Mouse (Mus musculus): ENCODE measurements around the gene Igf1r. TPM values are rescaled to one million over a fixed set of nuclear protein-coding genes. Genes with fewer than 3 reads are reported as not detected.

Gene Igf1r
- total RNA-seq, 2 experiments from 2014 or later, result 32.5 to 38.4 TPM

DNA sequence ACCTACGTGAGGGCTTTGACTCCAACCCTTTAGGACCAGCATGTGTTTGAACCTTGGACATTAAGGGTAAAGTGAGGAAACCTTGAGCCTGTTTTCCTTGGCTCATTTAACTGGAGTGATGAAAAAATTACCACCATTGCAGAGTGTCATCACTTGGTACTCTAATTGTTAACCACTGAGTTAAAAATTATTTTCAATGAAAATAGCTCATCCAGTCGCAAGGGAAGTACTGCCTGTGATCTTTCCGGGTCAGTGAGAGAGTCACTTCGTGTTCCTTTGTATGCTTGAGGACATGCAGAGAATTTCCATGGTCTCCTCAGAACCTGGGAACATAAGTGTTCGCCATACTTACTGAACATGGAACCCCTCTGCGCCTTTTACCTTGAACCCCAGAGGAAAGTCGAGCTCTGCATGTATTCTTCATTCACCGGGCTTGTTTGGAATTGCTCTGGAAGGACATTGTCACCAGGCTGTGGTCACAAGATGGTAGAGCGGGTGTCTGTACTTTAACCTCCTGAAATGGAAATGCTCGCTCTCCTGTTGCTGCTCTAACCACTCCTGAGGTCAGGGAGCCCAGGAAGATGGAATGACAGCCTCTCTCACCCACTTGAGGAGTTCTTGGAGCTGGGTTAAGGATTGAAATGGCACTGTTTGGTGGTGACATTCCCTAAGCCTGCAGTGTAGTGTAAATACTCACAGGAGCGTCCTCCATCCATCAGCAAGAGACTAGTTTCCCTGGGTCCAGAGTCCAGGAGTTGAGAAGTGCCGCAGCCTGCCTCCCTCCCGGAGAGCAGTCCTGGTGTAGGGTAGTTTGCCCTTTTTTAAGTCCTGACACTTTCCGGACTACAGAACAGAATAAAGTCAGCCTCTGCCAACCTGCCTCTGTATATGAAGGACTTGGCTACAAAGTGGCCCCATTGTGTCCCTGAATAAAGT is 120.2 kb downstream of the Igf1r start:
- no peak for DNase-seq (ENCODE audit: extremely low spot score in 1 of 2, low spot score in 1 of 2)

DNA sequence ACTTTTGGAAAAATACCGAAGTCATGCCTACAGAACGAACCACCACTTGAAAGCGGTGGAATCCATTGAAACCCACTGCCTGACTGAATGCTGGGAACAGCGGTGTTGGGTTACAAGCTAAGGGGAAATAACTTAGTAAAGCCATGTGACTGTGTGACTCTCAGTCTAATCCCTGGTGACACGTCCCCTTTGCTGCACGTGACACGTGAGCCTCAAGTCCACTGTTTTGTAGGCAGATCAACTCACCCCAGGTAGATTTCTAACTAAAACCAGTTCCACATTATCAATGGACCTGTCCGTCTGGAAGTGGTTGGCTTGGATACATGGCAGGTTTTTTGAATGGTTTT is 120.8 kb downstream of the Igf1r start:
- DNase-seq (ENCODE audit: extremely low spot score in 1 of 2, low spot score in 1 of 2), result no peak

DNA sequence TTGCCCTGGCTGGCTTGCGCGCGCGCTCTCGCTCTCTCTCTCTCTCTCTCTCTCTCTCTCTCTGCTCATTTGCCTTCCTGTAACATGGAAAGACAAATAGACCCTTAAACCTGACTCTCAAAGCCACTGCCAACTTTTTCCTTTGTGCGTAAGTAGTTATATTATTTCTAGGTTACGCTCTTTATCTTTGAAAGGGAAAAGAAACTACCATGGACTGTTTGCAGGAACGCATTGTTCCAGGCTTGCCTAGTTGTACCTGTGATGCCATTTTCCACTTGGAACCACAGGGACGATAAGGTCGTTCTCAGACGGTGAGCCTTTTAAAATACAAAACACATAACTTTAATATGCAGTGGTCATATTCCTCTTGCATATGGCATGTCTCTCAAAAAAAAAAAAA is 122.1 kb downstream of the Igf1r start:
- no peak for DNase-seq (ENCODE audit: extremely low spot score in 1 of 2, low spot score in 1 of 2)

DNA sequence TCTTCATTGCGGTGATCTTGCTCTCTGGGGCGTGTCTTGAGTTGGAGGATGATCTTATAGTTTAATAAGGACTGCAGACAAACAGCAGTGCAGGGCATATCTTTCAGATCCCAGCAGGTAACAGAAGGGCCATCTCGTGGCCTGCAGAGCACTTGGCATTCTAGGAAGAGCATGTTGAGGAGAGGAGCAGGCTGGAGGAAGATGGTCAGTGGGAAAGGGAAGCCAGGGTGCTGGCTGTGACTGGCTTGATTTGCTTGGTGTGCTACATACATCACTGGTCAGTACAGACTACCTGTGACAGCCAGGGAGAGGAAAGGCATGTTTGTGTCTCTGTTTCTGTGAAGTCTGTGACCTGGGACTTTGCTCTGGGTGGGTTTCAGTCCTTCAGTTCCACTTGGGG is 122.8 kb downstream of the Igf1r start:
- no peak for DNase-seq (ENCODE audit: extremely low spot score in 1 of 2, low spot score in 1 of 2)

DNA sequence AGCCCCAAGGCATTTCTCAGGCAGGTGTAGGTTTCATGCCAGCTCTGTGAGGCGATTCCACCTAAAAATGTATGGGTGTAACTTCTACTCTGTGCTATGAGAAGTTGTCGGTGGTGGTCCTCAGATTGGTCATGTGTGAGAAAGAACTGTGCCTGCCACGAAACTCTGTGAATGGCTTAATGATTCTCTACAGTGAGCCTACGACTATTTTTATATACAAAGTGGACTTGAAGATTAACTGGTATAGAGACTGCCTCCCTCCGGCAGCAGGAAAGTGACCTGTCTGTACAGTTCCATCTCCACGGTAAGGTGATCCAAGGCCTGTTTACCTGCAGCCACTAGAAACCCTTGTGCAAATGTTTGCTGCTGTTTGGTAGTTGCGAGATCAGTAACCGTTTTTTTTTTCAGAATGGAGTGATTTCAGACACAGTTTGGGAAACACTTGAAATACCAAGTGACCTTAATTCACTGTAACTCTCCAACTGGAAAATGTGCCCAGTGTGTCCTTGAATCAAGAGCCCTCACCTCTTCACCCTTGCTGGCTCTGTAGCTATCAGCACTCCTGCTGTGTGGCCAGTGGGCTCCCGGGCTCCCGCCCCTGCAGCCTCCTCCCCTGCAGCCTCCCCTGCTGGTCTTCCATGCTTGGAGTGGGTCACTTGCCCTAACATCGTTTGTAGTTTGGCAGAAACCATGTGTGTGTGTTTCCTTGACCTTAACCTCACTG is 127.7 kb downstream of the Igf1r start:
- no peak for DNase-seq (ENCODE audit: extremely low spot score in 1 of 2, low spot score in 1 of 2)

DNA sequence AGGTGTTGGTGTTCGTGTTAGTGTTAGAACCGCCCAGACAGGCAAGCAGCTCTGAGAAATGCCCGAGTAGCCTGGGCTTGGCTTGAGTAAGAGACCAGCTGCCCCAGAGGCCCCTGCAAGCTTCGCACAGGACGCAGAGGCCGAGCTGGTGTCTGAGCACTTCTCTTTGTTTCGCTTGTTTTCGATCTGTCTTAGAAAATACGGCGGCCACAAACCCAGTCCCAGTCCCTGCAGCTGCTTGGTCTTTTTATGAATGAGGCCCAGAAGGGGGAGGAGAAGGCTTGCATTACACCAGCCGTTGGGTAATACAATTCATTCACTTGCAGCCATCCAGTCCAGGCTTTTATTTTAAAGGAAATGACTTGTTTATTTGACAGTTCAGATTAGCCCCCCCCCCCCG is 132.7 kb downstream of the Igf1r start:
- peak in 1 of 2 experiments; percentile 26 for DNase-seq (ENCODE audit: extremely low spot score in 1 of 2, low spot score in 1 of 2)

DNA sequence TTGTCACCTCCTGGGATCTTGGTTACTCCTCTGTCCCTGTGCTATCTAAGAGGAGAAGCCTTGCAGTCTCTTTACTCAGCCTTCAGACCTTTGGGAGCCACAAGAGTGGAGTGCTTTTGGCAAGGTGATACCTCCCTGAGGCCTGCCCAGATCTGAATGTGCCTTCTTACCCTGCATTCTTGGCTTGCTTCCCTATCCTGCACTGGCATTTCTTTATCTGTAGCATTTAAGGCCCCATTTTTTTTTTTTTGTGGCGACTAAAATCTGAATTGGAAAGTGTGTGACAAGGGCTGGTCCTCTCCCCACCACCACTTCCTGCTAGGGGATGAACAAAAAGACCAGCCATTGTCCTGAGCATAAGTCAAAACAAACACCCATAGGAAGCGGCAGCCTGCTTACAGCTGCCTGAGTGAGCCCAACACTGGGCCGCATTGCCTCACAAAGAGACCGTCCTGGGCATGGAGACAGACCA is 133.3 kb downstream of the Igf1r start:
- no peak for DNase-seq (ENCODE audit: extremely low spot score in 1 of 2, low spot score in 1 of 2)

DNA sequence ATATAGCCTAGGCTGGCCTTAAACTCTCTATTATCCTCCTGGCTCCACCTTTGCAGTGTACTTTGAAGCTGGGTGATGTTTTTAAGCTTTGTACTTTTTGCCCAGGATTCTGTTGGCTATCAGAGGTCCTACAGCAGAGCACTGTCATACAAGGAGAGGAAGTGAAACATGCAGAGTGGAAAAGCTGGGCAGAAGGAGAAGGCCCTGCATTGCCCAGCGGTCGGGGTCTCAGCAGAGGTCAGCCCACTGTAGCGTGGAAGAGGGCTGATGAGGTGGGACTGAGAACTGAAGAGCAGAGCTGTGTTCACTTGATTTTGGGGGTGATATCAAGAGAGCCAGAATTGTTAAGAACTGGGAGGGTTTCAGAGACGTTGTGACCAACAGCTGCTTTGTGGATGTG is 134.9 kb downstream of the Igf1r start:
- DNase-seq (ENCODE audit: extremely low spot score in 1 of 2, low spot score in 1 of 2), result no peak

DNA sequence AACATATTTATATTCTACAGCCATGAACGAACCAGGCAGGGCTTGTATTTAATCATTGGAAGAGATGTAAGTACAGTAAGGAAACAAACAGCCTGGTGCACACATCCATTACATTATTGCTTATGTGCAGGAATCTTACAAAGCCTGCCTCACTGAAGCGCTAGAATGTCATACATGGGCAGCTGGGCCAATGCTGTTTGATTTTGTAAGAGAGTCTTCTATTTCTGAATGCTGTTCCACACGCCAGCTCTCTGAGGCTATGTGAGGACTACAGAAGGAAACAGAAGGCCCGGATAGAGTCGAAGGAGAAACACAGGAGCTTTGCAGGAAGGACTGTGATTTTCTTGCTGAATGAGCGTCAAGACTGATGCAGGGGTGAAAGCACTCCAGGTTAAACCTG is 136.2 kb downstream of the Igf1r start:
- DNase-seq (ENCODE audit: extremely low spot score in 1 of 2, low spot score in 1 of 2), result peak in 1 of 2 experiments; percentile 17

DNA sequence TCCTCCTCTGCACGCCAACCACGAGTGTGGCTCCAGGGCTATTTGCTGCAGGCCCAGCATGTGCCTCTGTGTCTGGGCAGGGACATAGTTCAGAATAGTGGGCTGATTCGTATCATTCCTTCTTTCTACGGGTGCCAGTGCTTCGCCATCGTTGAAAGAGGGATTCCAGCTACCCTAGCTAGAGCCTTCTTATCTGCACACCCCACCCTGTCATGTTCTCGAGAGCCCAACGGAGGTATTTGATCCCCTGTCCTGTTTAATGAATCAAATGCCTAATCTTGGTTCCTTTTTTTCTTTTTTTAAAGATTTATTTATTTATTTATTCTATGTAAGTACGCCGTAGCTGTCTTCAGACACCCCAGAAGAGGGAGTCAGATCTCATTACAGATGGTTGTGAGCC is 137.1 kb downstream of the Igf1r start:
- no peak for DNase-seq (ENCODE audit: extremely low spot score in 1 of 2, low spot score in 1 of 2)

DNA sequence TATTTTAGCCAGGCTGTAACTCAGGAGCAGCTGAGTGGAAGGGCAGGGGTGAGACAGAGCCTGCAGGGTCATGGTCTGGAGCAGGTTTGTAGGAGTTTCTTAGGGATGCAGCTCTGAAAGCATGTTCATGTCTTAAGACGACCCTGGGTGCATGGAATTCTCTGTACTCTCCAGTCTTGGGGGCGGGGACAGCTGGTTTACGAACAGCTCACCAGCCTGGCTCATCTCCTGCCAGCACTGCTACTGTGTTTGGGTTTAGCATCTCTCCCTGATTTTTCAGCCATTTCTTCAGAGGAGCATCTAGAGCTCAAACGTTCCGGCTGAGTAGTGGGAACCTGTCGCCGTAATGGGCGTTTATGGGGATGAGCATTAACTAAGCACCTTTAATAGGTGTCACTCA is 137.9 kb downstream of the Igf1r start:
- DNase-seq (ENCODE audit: extremely low spot score in 1 of 2, low spot score in 1 of 2), result peak in 1 of 2 experiments; percentile 22

DNA sequence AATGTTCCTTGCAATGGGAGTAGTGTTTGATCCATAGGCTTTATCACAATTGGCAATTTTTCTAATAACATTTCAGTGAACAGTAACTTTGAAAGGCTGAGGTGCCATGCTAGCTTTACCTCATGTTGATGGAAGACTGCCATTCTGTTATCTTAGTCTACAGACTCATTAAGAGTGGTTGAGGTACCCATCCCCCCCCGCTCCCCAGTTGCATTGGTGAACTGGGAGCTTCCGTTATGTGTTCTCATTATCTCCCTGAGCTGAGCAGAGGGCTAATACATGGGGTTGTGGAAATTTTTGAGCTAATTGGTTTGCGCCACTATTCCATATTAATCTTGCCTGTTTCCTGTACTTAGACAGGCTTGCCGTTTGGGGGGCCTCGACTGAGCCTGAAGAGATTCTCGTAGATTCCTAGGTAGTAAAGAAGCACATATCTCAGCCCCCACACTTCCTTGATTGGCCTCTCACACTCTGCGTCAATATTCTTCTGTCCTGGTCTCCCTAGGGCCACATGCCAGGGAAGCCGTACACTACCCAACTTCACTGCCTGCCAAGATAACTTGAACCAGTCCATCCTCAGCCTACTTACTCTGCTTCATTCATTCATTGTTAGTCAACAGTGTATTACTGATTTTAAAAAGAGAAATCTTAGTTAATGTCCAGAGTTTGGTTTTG is 139.8 kb downstream of the Igf1r start:
- DNase-seq (ENCODE audit: extremely low spot score in 1 of 2, low spot score in 1 of 2), result no peak

DNA sequence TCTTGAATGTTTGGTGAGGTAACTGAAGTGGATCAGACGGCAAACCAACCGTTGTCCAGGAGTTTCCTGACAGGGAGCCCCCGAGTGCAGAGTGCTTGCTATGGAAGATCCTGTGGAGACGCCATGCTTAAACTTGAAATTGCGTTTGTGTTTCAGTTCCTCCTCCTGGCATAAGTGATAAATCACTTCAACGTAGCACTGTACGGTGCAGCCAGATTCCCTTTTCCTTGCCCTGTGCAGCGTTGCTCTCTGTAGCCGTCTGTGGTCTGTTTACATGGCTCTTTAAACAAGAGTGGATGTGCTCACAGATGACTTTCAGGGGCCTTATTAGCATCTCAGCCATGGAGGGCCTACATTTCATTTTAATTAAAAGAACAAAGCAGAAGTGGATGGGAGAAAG is 141.2 kb downstream of the Igf1r start:
- DNase-seq (ENCODE audit: extremely low spot score in 1 of 2, low spot score in 1 of 2), result no peak

DNA sequence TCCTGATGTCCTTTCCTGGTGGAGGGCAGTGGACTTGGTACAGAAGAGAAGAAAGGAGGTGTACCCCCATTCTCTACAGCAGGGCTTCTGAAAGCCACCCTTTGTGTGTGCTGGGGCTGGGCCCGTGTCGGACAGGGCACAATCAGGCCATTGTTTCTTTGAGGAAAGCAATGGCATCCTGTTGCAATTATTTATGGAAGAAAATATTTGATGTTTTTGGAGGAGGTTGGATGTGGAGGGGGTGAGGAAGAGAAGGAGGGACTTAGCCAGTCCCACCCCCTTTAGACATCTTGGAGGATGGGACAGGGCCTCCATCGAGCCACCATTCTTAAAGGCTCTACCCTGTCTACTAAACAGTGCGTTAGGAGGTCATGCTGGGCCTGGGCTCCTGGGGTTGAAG is 142.9 kb downstream of the Igf1r start:
- no peak for DNase-seq (ENCODE audit: extremely low spot score in 1 of 2, low spot score in 1 of 2)

DNA sequence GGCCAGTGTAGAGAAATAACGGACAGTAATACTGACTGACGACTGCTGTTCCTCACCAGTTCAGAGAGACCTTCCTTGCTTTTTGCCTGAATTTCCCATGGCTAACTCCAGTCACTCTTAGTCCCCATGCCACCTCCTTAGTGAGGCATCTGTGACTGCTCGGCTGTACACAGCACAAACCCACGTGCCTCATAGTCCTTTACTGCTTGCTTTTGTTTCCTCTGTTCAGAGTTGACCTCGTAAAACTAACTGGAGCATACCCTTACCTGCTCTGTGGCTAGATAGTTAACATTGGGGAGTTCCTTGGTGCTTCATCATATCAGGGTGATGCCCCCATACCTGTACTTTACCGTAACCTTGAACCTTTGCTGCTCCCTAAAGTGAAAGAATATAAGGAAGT is 143.8 kb downstream of the Igf1r start:
- DNase-seq (ENCODE audit: extremely low spot score in 1 of 2, low spot score in 1 of 2), result no peak

DNA sequence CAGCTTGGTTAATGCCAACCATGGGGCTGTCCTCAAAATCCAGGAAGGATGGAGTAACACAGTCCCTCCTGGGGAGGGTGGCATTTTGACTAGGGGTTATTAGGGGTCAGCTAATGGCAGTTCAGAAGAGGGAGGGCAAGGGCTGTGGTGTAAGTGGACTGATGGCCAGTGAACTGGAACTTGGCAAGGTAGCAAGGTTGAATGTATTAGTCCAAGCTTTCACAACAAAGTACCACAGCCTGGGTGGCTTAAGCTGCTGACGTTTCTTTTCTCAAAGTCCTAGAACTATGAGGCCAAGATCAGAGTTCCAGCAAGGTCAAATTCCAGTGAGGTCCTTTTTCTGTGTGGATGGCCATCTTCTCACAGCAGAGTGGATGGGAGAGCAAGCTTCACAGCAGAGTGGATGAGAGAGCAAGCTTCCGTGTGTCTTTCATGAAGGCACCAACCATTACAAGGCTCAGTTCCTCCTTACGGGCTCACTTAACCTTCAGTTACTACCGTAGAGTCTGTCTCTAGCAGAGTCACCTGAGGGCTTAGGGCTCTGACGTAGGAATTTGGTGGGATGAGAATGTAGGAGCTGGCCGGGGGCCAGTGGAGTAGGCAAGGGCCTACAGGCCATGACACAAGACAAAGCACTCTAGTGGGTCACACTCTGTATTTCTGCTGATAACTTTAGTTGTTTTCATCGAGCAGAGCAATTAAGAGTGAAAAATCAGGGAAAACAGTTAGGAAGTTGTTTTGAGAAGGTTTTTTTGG is 144.6 kb downstream of the Igf1r start:
- no peak for DNase-seq (ENCODE audit: extremely low spot score in 1 of 2, low spot score in 1 of 2)

DNA sequence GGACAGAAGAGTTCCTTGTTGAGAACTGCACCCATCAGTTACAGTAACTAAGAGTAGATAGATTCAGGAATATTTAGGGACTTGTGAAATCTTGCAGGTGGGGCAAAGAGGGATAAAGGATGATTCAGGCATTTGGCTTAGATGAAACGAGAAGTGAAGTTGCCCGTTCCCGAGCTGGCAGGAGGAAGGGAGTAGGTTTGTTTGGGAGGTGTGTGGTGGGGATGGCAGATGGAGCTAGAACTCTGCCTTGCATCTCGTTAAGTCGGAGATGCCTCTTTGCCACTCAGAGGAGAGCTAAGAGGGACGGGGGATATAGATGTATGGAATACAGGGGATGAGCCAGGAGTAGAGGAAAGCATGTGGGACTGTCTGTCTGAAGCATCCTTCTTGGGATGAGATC is 145.5 kb downstream of the Igf1r start:
- no peak for DNase-seq (ENCODE audit: extremely low spot score in 1 of 2, low spot score in 1 of 2)

DNA sequence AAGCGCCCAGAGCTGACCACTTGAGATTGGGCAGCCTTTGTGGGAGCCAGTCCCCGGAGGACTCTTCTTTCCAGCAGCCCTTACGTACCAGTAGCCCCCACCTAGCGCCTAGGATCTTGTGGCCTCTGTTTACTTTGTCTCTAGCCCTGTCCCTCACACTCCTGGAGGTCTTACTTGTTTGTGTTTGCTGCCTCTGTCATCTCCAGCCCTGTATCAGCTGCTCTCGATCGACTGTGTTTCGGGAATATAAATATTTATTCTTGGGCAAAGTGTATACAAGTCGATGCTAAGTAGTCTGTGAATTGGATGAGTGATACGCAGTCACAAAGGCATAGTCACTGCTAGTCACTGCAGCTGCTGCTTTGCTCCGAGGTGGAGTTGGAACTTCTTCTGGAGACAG is 147.8 kb downstream of the Igf1r start:
- no peak for DNase-seq (ENCODE audit: extremely low spot score in 1 of 2, low spot score in 1 of 2)

DNA sequence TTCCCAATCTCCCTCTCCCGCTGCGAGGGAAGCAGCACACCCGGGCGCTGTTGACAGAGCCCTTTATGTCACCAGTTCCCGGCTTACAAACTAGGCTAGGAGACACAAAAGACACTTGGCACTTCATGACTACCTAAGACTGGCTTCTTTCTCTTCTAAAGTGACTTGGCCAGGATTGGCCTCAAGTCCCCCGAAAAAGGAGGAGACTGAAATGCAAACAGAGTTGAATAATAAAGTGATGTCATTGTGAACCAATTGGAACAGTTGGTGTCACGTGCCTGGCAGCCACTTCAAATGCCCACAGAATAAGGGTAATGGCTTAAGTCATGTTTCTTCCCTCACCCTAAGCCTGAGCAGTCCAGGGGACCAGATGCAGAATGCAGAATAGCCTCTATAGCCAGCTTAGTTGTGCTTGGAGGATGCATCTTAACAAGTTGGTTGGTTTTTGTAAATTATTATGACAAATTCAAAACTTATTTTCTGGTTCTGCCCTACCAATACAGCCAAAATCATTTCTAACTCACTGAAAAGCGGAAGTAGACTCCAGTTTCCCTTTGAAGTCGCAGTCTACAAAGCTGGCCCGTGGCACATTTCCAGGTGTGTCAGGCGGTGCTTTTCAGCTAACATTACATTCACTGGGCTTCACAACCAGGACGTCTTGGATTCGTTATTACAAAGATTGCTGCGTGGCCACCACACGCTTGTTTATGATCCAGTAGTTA is 150.0 kb downstream of the Igf1r start:
- DNase-seq (ENCODE audit: extremely low spot score in 1 of 2, low spot score in 1 of 2), result peak in 1 of 2 experiments; percentile 37

DNA sequence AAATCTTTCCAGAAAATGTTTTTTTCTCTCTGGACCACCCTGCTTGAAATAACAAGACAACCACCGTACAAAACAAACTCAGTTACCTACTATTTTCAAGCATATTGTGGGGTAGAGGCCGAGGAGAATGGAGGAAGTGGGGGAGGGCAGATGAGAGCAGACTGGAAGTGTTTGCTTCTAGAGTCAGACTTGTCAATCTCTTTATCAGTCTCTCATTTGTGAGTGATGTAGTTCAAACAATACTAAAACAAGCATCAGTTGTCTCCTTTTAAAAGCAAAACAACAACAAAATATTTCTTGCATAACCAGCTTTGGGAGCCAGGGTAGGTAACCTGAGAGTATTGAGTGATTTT is 150.5 kb downstream of the Igf1r start:
- no peak for DNase-seq (ENCODE audit: extremely low spot score in 1 of 2, low spot score in 1 of 2)
